Mouse (Mus musculus) adrenal gland (tissue): ENCODE results near the gene Herpud1.

ENCODE experiments used
- intact Hi-C: fragments of 180-260 bp; cut with DNase I; formaldehyde crosslinking; loops from one replicate; pipeline ENCODE4 v1.15.1; 2025

Herpud1 gene

GRCm38 (mm10) chr8:94399361-94399953 lies 13.2 kb downstream of the Herpud1 start:
- intact Hi-C loops: loop anchor here (5.0 kb wide), 1 partner anchor 88 kb away; no protein-coding TSS in a partner anchor

- intact Hi-C loops: loop anchor here (5.0 kb wide), 1 partner anchor 87 kb away; no protein-coding TSS in a partner anchor
Measured at GRCm38 (mm10) chr8:94399957-94400356, 13.7 kb downstream of the Herpud1 start.

- intact Hi-C loops: no loop called here
Measured at GRCm38 (mm10) chr8:94408443-94409080, 22.3 kb downstream of the Herpud1 start.

- intact Hi-C loops: no loop called here
Measured at GRCm38 (mm10) chr8:94409523-94409922, 23.3 kb downstream of the Herpud1 start.

GRCm38 (mm10) chr8:94412518-94412917 lies 26.3 kb downstream of the Herpud1 start:
- intact Hi-C loops: no loop called here

GRCm38 (mm10) chr8:94413509-94413908 lies 27.3 kb downstream of the Herpud1 start:
- intact Hi-C loops: no loop called here

GRCm38 (mm10) chr8:94415218-94415617 lies 29.0 kb downstream of the Herpud1 start:
- intact Hi-C loops: no loop called here

GRCm38 (mm10) chr8:94418017-94418416 lies 31.8 kb downstream of the Herpud1 start:
- intact Hi-C loops: no loop called here

GRCm38 (mm10) chr8:94422270-94422669 lies 36.0 kb downstream of the Herpud1 start:
- intact Hi-C loops: no loop called here

GRCm38 (mm10) chr8:94427953-94428352 lies 41.7 kb downstream of the Herpud1 start:
- intact Hi-C loops: no loop called here

GRCm38 (mm10) chr8:94428420-94428819 lies 42.2 kb downstream of the Herpud1 start:
- intact Hi-C loops: no loop called here

GRCm38 (mm10) chr8:94429376-94429775 lies 43.1 kb downstream of the Herpud1 start:
- intact Hi-C loops: no loop called here

- intact Hi-C loops: no loop called here
Measured at GRCm38 (mm10) chr8:94432212-94432611, 46.0 kb downstream of the Herpud1 start.

- intact Hi-C loops: no loop called here
Measured at GRCm38 (mm10) chr8:94433981-94434466, 47.8 kb downstream of the Herpud1 start, which contains the start of gene Nlrc5. Gene Nlrc5, plus strand, starts transcription at chr8:94434356.

- intact Hi-C loops: no loop called here
Measured at GRCm38 (mm10) chr8:94434958-94435357, 48.7 kb downstream of the Herpud1 start.

GRCm38 (mm10) chr8:94435397-94436111 lies 49.3 kb downstream of the Herpud1 start:
- intact Hi-C loops: no loop called here

GRCm38 (mm10) chr8:94436112-94436572 lies 49.9 kb downstream of the Herpud1 start:
- intact Hi-C loops: no loop called here

GRCm38 (mm10) chr8:94436900-94437299 lies 50.7 kb downstream of the Herpud1 start:
- intact Hi-C loops: no loop called here

GRCm38 (mm10) chr8:94438659-94439058 lies 52.4 kb downstream of the Herpud1 start:
- intact Hi-C loops: no loop called here

GRCm38 (mm10) chr8:94439691-94440090 lies 53.5 kb downstream of the Herpud1 start:
- intact Hi-C loops: no loop called here

- intact Hi-C loops: no loop called here
Measured at GRCm38 (mm10) chr8:94440389-94440788, 54.2 kb downstream of the Herpud1 start.

- intact Hi-C loops: no loop called here
Measured at GRCm38 (mm10) chr8:94441686-94442085, 55.4 kb downstream of the Herpud1 start.
